Mouse (Mus musculus) testis, adult 2 months (tissue): Measurements from ENCODE around the gene Gria1.

Experiments
- CTCF ChIP-seq: fragments of 200-500 bp; IDR thresholded peaks from 2 replicates; pipeline ENCODE4 v1.5.1; 2012; ENCODE audit warnings: low read depth, mild to moderate bottlenecking, inconsistent platforms, low read length, moderate library complexity; ENCODE audit not compliant: control insufficient read depth, insufficient read depth, insufficient replicate concordance
- POLR2A ChIP-seq: fragments of 200-500 bp; IDR thresholded peaks from 2 replicates; pipeline ENCODE4 v1.6.1; 2012; ENCODE audit warnings: low read depth, mild to moderate bottlenecking, inconsistent platforms, low read length, moderate library complexity; ENCODE audit not compliant: control insufficient read depth

DNA sequence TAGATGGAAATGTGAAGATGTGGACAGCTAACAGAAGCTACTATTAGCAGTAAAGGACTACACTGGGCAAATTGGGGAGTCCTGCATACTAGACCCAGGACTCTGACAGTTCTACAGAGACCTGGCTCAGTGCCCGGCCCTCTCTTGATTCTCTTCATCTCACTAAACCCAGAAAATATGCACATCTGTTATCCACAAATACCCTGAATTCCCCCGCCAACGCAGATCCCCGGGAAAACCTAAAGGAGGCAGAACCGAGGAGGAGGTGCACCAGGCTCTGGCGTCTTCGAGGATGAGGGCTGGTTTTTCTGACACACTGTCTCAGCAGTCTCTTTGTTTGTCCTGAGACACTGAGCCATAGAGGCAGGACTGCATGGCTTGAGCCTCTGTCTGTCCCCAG, 27.6 kb downstream of the Gria1 start:
- TF ChIP-seq CTCF (no peak), POLR2A (no peak)
